Mouse (Mus musculus) thymus, adult 2 months (tissue): ENCODE measurements around the gene Olfml1.

Experiments
- CTCF ChIP-seq: fragments of 200-500 bp; IDR thresholded peaks from 2 replicates; pipeline ENCODE4 v1.5.1; 2012; ENCODE audit warnings: mild to moderate bottlenecking, control low read depth, low read length, moderate library complexity, borderline replicate concordance; ENCODE audit not compliant: control insufficient read depth, poor library complexity, insufficient read depth; ENCODE audit errors: extremely low read depth
- POLR2A ChIP-seq: fragments of 200-500 bp; IDR thresholded peaks from 2 replicates; pipeline ENCODE4 v1.6.1; 2012; ENCODE audit warnings: mild to moderate bottlenecking, low read length, control low read depth, moderate library complexity; ENCODE audit not compliant: control insufficient read depth, poor library complexity, insufficient read depth; ENCODE audit errors: extremely low read depth

GRCm38 (mm10) chr7:107553461-107553860, 13.8 kb upstream of the Olfml1 start:
- TF ChIP-seq POLR2A (no peak), CTCF (no peak)
